Mouse (Mus musculus) mesoderm, embryonic 11.5 days (tissue): Measurements from ENCODE around the gene Sctr.

ENCODE experiments used
- DNase-seq: peaks from one replicate; pipeline ENCODE4 v3.0.0-alpha.2; 2012; ENCODE audit warnings: low read depth, low spot score

Gene Sctr

DNA sequence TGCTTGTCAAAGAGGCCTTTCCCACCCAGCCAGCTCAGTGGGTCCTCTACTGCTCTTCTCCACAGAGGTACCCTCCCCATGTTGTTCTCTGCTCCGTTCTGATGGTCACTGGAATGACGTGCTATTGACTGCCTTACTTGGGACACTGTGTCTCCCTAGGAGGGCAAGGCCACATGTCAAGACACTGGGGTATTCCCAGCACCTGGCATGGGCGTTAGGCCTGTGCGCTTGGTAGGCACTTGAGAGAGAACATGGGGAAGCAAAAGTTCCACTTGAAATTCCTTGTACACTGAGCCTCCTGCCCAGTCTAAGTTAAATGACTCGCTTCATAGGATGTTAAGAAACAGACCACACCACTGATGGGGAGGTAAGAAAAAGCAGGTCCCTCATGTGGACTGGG lies 62.4 kb downstream of the Sctr start:
- DNase-seq = no peak

DNA sequence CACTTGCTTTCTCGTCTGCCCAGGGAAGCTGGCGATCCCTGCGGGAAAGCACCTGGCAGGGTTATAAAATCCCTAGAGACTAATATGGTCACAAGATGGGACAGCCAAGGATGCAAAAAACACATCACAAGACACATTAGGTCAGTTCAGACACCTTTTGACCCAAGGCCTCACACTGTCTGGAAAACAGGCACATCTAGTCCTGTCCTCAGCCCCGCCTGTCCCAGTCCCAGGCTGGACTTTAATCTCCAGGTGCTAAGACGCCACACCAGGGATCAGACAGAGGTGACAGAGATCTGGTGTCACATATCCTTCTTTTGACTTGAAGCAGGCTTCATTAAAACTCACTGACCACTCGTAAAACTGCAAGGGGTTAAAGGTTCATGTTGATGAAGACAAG lies 63.5 kb downstream of the Sctr start:
- no peak for DNase-seq

- DNase-seq = no peak
Observed at GRCm38 (mm10) chr1:120071133-120071532, 64.4 kb downstream of the Sctr start.

DNA sequence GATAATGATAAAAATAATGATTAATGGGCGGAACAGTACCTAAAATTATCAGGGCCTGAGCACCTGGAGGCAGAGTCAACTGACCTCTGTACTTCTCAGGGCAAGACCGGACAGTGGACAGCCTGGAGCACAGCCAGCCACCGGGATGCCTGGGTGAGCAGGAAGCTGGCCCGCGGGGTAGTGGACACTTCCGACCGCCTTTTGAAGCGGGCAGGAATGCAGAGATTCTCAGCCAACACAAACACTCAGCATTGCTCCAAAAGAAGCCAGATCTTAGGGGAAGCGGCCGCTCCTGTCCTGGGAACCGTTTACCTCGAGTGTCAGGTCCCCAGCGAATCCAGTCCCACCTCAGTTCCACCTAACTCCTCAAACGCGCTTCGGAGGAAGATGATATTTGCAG lies 66.2 kb downstream of the Sctr start:
- DNase-seq = no peak

DNA sequence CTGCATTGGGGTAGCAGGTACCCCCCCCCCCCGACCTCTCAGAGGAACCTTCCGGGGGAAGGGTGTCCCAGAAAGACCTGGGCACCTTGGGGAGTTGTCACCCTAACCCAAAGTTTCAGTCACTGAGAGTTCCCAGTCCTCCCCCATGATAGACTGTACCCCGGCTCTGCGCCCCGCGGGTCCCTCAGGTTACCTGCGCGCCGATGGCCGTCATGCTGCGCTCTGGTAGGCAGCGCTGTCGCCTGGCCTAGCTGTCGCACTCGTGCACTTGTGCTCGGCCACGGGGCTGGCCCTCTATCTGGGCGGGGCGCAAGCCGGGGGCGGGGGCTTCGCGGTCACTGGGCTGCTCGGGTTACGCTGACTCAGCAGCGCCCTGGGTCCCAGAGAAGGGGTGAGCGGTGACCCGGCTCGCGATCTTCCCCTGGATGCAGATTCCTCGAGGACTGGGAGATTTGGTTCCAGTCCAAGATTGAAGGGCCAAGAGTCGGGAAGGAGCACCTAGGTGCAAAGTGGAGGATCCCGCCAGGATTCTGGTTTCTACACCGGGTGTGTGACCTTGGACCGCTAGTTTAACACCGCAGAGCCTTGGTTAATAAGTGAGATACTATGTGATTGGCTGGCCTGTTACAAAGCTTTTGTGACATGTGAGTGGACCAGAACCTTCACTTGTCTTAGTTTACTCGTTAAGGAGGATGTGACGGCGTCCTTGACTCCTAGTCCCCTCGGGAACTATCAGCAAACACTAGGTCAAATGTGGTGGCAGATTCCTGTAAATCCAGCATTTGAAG lies 67.0 kb downstream of the Sctr start, which contains the start of gene Tmem37:
TSS of gene Tmem37 (minus strand) at position 556 of the 788 bp plus-strand sequence.
- DNase-seq = peak; percentile 80

- DNase-seq = no peak
Observed at GRCm38 (mm10) chr1:120074307-120074702, 67.6 kb downstream of the Sctr start.

DNA sequence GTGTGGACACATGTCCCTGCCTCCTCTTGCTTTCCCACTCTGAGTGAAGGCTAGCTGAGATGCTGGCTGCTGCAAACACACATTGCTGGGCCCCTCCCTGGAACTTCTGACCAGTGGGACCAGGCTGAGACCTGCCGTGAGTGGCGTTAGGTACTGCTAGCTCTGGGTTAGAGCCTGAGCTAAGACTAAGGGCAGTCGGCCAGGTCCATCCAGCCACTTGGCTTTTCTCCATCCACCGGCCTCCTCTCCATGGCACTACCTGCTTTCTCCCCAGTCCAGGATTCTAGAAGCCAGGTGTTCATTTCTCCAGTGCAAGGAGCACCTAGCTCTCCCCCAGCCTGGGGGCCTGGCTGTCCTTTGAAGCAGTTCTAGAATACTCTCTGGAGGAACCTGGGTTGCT lies 68.2 kb downstream of the Sctr start:
- no peak for DNase-seq

DNA sequence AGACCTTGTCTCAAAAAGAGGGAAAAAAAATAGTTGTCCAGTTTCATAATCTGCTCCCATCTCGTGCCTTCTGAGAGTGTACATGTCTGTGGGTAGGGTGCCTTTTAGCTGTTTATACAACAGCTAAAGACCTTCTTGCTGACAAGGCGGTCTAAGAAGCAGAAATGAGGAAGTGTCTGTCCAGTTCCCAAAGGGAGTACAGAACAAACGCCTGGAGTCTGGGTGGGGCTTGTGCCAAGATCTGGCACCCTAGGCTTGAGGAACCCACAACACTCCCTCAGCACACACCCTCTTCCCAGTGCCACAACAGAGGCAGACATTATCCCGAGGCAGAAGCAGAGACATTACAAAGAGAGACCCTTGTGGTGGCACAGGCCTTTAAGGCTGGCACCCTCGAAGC lies 68.8 kb downstream of the Sctr start:
- no peak for DNase-seq

- no peak for DNase-seq
Observed at GRCm38 (mm10) chr1:120077746-120078410, 71.2 kb downstream of the Sctr start.

GRCm38 (mm10) chr1:120080632-120081031 lies 73.9 kb downstream of the Sctr start:
- no peak for DNase-seq

GRCm38 (mm10) chr1:120082957-120083585 lies 76.4 kb downstream of the Sctr start:
- DNase-seq = no peak

- DNase-seq = no peak
Observed at GRCm38 (mm10) chr1:120083921-120084517, 77.3 kb downstream of the Sctr start.

- no peak for DNase-seq
Observed at GRCm38 (mm10) chr1:120085696-120086095, 79.0 kb downstream of the Sctr start.

DNA sequence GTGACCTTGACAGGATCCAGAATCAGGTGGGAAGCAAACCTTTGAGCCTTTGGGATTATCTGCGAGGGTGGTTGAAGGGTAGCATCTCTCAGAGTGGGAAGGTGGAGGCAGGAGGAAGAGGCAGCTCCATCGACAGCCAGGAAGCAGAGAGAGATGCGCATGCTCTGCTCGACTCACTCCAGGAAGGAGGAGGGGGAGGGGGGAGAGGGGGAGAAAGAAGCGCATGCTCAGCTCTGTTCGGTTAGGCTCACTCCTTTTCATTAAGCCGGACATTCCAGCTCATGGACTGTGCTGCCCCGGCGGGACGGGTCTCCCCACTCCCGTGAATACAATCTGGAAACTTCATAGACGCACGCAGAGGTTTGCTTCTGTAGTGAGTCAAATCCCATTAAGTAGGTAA lies 80.0 kb downstream of the Sctr start:
- DNase-seq = no peak

DNA sequence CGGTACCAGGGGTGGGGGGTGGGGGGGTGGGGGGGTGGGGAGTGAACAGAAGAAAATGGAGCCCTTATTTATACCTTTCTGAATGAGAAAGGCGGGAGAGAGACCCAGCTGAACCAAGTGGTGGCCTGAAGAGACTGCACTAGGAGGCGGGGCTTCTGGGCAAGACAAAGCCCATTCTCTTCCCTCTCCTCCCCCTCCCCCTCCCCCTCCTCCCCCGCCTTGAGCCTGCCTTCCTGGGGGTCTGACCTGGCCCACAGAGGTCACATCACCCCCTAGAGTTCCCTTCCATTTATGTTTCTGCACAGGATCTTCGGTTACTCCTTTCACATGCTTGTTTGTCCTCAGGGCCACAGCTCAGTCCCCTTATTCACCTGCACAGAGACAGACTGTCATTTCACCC lies 82.5 kb downstream of the Sctr start:
- DNase-seq = no peak

DNA sequence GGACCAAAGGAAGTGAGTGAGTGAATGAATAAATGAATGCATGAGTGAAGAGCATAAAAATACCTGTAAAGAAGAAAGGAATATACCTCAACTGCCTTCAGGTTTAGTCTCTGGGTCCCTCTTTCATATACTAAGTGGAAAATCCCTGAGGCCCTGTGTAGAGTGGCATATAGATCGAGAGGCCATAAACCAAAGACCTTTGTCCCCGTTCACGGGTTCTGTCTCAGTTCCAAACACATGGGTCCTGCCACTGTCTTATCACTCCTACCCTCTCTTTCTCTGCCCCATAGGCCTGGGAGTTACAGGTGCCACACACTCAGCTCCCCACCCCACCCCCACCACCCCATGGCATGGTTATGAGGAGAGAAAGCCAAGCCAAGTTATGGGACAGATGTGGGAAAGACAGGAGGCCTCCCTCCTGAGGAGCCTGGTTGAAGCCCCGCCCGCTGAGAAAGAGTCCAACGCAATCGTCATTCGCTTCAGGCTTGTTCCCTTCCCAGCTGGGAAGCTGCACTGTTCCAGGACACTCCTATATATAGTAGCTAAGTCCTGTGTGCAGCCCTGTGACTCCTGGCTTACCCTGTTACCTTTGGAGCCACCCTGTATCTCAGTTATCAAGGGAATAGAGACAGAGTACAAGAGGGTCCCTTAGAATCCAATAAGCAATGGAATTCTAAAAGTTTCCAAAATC lies 84.3 kb downstream of the Sctr start:
- DNase-seq = no peak

DNA sequence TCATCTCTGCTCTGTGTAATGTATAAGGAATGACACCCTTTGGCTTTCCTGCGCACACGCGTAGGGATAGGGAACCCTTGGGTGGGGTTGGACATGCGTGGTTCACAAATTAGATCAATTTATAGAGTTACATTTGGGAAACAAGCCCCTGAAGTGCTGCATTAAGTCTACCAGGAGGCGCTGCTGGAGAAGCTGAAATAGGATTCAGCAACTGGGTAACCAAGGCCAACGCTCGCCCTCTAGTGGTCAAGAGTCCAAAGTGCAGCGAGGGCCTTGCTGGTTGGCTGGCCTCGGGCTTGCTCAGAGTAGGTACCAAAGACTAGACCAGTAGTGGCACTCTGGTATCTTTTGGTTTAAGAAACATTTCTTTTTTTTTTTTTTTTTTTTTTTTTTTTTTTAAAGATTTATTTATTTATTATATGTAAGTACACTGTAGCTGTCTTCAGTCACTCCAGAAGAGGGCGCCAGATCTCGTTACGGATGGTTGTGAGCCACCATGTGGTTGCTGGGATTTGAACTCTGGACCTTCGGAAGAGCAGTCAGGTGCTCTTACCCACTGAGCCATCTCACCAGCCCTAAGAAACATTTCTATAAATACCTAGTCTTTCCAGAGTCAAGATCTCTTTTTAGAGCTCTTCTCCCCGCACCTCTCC lies 86.9 kb downstream of the Sctr start:
- peak; percentile 86 for DNase-seq

GRCm38 (mm10) chr1:120094920-120095319 lies 88.2 kb downstream of the Sctr start:
- DNase-seq = no peak

GRCm38 (mm10) chr1:120098327-120098726 lies 91.6 kb downstream of the Sctr start:
- DNase-seq = peak; percentile 54

DNA sequence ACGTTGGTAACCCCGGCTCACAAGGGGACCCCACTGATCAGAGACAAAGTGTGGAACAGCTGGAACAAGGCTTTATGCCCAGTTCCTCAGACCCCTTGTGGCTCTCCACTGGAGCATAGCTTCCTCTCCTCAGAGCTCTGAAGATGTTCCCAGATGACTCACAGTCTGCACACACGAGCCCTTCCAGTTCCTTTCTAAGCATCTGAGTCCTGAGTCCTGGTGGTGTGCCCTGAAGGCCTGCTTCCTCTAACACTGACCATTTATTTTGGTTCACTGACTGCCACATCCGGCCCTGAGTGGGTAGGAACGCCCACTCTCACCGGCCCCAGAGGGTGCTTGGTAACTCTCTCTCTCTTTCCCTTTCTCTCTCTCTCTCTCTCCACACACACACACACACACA lies 92.8 kb downstream of the Sctr start:
- no peak for DNase-seq
